Mouse (Mus musculus) E14TG2a.4 (cell line): ENCODE data around the gene Ston2.

Source experiments
- CTCF ChIP-seq: conservative IDR thresholded peaks from 2 replicates; pipeline ENCODE4 v1.5.1; 2014; ENCODE audit warnings: low read length
- POU5F1 ChIP-seq: IDR thresholded peaks from 2 replicates; pipeline ENCODE4 v1.6.1; 2014; ENCODE audit warnings: low read length, borderline replicate concordance

DNA sequence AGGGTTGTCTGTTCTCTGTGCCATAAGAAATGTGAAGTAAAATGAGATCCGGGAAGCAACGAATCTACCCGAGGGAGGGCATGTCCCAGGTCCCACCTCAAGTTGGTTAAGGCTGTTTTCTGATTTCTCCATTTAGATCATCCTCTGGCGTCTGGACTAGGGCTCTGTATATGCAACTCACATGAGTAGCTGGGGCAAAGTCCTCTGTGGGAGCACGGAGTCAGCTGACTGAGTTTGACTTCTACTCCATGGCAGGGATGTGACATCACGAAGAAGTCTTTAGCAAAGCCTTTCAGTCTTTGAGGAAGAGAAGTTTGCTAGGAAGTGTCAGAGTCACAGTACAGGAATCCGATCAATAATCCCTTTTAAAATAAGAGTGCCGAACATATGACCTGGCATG lies 20.7 kb upstream of the Ston2 start:
- no peak for TF ChIP-seq CTCF
- no peak for TF ChIP-seq POU5F1
